Mouse (Mus musculus): ENCODE results near the gene Gsto2. TPM values are rescaled to one million over a fixed set of nuclear protein-coding genes. Genes with fewer than 3 reads are reported as not detected.
A peak's percentile ranks its signal among the peaks of the same experiment; 100 is the strongest.
"Not testable (repeated sequence)": the region's sequence is repeated elsewhere in the genome, so short reads cannot be mapped to it uniquely, and the experiment has no call there.

Gene Gsto2
- total RNA-seq, 2 experiments from 2014 or later: 0.51 to 0.73 TPM

- no peak for DNase-seq
- H3K27ac ChIP-seq: no peak overlapping the region
- H3K4me3 ChIP-seq: peak overlapping the region; percentile 69
- intact Hi-C loops (cut with DNase I): no loop called here
- no peak for TF ChIP-seq CTCF (IDR thresholded peaks at IDR 0.05)
These were observed 27.8 kb upstream of the Gsto2 start for GRCm38 (mm10) chr19:47837527-47837901.

GRCm38 (mm10) chr19:47841234-47841633 lies 24.1 kb upstream of the Gsto2 start:
- DNase-seq; H3K4me3 ChIP-seq; H3K27ac ChIP-seq; intact Hi-C loops (cut with DNase I): not testable (repeated sequence)

- DNase-seq: no peak
- no peak for TF ChIP-seq CTCF (IDR thresholded peaks at IDR 0.05)
- Histone ChIP-seq H3K27ac (no peak overlapping the region), H3K4me3 (no peak overlapping the region)
- intact Hi-C loops (cut with DNase I): no loop called here
These were observed 15.6 kb upstream of the Gsto2 start for GRCm38 (mm10) chr19:47849735-47850134.

DNA sequence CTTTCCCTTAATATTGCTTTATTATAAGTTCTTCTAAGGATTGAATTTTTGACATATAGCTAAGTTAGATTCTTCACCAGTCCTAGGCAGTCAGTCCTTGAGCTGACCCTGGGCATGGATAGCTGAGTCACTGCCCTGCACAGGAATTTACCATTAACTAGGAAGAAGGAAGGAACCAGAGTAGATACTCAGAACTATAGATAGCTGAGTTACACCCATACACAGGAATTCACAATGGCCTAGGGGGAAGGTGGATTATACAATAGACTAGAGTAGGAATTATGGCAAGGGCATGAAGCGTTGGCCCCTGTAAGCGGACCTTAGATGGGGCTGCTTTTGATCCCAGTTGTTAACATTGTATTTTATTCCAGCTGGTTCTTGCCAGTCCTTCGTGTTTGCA lies 13.2 kb upstream of the Gsto2 start:
- H3K27ac ChIP-seq; DNase-seq; intact Hi-C loops (cut with DNase I); H3K4me3 ChIP-seq: not testable (repeated sequence)

- intact Hi-C loops (cut with DNase I): no loop called here
- TF ChIP-seq CTCF (IDR thresholded peaks at IDR 0.05): no peak
- H3K27ac ChIP-seq: no peak overlapping the region
- no peak overlapping the region for H3K4me3 ChIP-seq
- DNase-seq: no peak
These were observed 12.3 kb upstream of the Gsto2 start for GRCm38 (mm10) chr19:47853053-47853452.

- H3K4me3 ChIP-seq: peak overlapping the region; percentile 79
- H3K27ac ChIP-seq: peak overlapping the region; percentile 86
- DNase-seq: no peak
- no peak for TF ChIP-seq CTCF (IDR thresholded peaks at IDR 0.05)
- intact Hi-C loops (cut with DNase I): no loop called here
These were observed 11.2 kb upstream of the Gsto2 start for GRCm38 (mm10) chr19:47853951-47854795.

DNA sequence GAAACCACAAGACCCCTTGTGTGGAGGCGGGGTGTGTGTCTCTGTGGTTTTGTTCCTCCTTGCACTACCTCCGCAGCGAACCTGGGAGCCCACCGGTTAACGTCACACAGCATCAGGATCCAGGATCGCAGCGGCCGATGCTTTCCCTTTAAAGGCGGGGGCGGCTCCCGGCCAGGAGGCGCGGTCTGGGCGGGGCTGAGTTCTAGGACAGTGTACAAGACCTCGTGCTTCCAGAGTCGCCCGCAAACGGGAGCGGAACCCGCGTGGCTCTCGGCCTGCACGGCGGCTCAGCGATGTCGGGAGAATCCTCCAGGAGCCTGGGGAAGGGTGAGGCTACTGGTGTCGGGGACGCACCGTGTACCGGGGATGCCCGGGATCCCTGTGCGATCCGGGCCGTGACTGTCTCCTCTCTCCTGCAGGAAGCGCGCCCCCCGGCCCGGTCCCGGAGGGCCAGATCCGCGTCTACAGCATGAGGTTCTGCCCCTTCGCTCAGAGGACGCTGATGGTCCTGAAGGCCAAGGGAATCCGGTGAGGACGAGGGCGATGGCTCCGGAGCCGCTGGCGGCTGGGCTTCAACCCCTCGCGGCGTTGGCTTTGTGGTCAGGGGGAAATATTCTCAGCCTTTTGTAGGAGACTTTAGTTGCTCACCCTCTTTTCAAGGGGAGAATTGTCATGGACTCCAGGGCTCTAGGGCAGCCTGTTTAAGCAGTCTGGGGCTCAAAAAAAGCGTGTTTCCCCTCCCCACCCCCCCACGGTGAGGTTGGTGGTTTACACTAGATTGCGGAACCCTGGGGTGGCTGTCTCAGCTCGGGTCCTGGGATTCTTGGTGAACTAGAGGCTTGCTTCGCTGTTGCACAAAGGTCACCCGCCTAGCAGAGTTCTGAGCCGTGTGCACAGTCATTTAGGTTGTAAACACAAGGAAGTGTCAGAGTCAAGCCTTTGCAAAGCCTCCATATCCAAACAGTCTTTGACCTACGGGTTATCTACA lies 10.2 kb upstream of the Gsto2 start, which contains the start of gene Gsto1:
TSS of gene Gsto1 (plus strand) at position 175 of the 988 bp plus-strand sequence.
- intact Hi-C loops (cut with DNase I): no loop called here
- peak; percentile 94 for DNase-seq
- no peak for TF ChIP-seq CTCF (IDR thresholded peaks at IDR 0.05)
- H3K27ac ChIP-seq: peak within 1 kb of the TSS; percentile 86
- peak within 1 kb of the TSS; percentile 79 for H3K4me3 ChIP-seq

DNA sequence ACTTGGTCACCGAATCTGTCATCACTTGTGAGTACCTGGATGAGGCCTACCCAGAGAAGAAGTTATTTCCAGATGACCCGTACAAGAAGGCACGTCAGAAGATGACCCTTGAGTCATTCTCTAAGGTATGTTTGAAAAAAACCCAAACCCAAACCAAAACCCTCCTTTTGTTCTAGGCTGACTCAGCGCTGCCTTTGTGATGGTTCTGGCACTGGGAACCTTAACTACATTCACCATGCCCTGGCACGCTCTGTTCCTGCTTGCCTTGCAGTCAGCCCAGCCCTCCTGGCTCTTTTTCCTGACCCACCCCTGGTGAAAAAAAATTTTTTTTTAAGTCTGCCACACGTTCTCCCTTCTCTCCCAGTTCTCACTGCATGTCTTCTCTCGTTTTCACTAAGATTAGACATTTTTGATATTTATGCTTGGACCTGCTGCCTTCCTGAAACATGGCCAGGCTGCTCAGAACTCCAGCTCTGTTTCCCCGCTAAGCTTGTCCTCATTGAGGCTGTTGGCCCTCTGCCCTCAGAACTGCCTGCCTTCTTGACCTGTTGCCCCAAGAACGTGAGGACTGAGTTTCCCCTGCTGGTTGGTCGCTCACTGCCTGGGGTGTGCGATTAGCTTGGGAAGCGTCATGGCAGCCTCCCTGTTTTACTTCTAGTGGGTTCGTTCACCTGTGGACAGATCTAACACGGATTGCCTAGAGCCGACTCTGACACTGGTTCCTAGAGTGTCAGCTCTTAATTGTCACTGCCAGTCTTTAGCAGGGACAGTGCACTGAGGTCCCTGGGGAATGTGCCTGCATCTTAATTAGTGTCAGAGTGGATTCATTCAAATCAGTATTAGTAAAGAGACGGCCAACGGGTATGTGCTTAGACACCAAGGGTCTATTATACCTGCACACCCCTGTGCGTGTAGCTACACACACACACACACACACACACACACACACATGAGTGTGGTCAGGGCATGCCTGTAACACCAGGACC lies 7.1 kb upstream of the Gsto2 start:
- no peak for TF ChIP-seq CTCF (IDR thresholded peaks at IDR 0.05)
- no peak overlapping the region for H3K4me3 ChIP-seq
- H3K27ac ChIP-seq: no peak overlapping the region
- intact Hi-C loops (cut with DNase I): no loop called here
- no peak for DNase-seq

- no peak overlapping the region for H3K27ac ChIP-seq
- TF ChIP-seq CTCF (IDR thresholded peaks at IDR 0.05): no peak
- intact Hi-C loops (cut with DNase I): no loop called here
- no peak for DNase-seq
- no peak overlapping the region for H3K4me3 ChIP-seq
These were observed 6.2 kb upstream of the Gsto2 start for GRCm38 (mm10) chr19:47859180-47859579.

- intact Hi-C loops (cut with DNase I): no loop called here
These were observed 2.8 kb upstream of the Gsto2 start for GRCm38 (mm10) chr19:47862581-47862980.

GRCm38 (mm10) chr19:47864051-47864450 lies 1.3 kb upstream of the Gsto2 start:
- TF ChIP-seq CTCF (IDR thresholded peaks at IDR 0.05): no peak
- no peak overlapping the region for H3K27ac ChIP-seq
- no peak for DNase-seq

More at GRCm38 (mm10) chr19:47862581-47862980, 2.8 kb upstream of the Gsto2 start:
- H3K4me3 ChIP-seq: no peak overlapping the region
- no peak for TF ChIP-seq CTCF (IDR thresholded peaks at IDR 0.05)
- no peak overlapping the region for H3K27ac ChIP-seq
- DNase-seq: no peak

DNA sequence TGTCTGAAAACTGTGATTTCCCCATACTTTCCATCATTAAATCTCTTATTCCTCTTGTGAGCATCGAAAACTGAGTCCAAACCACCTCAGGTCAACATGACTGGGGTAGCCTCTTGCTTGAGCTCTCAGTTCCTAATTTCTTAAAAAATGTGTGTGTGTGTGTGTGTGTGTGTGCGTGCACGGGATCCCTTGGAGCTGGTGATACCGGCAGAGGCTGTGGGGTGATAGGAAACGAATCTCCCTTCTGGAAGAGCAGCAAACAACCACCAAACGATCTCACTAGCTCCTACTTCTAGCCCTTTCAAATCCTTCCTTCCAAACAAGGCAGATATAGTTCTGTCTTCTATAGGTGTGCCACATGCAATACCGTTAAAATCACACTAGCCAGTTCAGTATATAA lies 613 bp upstream of the Gsto2 start:
- peak overlapping the region; percentile 91 for H3K4me3 ChIP-seq
- peak overlapping the region; percentile 92; the same call in 1 of the 2 replicates for H3K27ac ChIP-seq

More at GRCm38 (mm10) chr19:47864051-47864450, 1.3 kb upstream of the Gsto2 start:
- no peak overlapping the region for H3K4me3 ChIP-seq
- intact Hi-C loops (cut with DNase I): no loop called here

More for the DNA sequence above, 613 bp upstream of the Gsto2 start:
- intact Hi-C loops (cut with DNase I): no loop called here
- DNase-seq: no peak
- TF ChIP-seq CTCF (IDR thresholded peaks at IDR 0.05): no peak
